Mouse (Mus musculus): ENCODE measurements around the gene Zfp97.
"Not testable (repeated sequence)": the region's sequence is repeated elsewhere in the genome, so short reads cannot be mapped to it uniquely, and the experiment has no call there.

Zfp97 gene

GRCm38 (mm10) chr17:17120830-17121502 lies at the start of gene Zfp97:
Zfp97 (plus strand) TSS chr17:17121415.
- not testable (repeated sequence) for DNase-seq (ENCODE audit: low spot score)

DNA sequence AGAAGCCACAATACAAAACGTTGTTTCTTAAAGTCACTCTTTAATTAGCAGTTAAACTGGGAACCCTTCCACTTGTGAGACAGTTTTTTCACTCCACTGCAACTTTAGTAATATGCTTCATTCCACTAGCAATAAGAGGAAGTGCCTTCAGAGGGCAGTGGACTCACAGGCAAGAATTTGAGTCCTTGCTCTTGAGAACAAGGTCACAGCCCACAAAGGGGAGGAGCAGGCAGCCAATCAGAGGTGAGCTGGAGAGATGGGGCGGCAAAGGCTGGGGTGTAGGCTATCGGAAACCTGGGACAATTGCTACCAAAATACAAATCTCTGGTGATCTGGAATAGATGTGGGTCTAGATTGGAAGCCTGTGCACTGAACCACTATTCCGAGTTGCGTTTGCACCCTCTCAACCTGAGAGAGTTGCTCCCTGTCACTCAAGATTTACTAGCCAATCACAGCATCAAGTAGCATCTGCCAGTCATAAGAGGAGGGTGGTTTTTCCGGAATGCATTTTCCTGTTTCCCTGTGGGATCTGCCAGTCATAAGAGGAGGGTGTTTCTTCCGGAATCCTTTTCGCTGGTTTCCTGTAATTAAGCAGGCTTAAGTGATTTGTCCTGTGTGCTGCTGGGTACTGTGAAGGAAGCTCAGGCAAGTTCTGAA lies 57.7 kb downstream of the Zfp97 start:
- not testable (repeated sequence) for DNase-seq (ENCODE audit: low spot score)

- not testable (repeated sequence) for DNase-seq (ENCODE audit: low spot score)
Measured at GRCm38 (mm10) chr17:17194761-17195160, 73.5 kb downstream of the Zfp97 start.

DNA sequence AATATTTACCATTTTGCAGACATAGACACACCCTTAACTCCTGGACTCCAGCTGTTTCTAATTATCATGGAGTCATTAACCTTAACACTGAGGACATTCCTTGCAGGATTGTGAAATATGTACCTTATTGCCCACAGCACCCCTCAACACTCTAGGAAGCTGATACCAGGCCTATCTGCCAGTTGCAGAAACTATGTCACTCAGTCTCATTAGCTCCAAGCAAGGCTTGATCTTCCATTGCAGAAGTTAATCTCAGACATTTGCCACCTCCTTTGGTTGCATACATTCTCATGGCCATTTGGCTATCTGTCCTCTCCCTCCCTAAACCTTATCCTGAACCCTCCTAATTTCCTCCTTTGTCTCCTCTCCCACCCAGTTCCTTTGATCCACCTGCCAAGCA lies 74.0 kb downstream of the Zfp97 start:
- no peak for DNase-seq (ENCODE audit: low spot score)

- not testable (repeated sequence) for DNase-seq (ENCODE audit: low spot score)
Measured at GRCm38 (mm10) chr17:17196111-17196510, 74.9 kb downstream of the Zfp97 start.
